Mouse (Mus musculus) heart, adult 2 months (tissue): ENCODE results near the gene 2410137M14Rik.

Experiments used
- CTCF ChIP-seq: fragments of 200-600 bp; IDR thresholded peaks from 2 replicates; pipeline ENCODE4 v1.8.1; 2022; ENCODE audit warnings: antibody characterized with exemption, mild to moderate bottlenecking, moderate library complexity
- POLR2A ChIP-seq: fragments of 200-500 bp; IDR thresholded peaks from 2 replicates; pipeline ENCODE4 v1.6.1; 2011; ENCODE audit warnings: mild to moderate bottlenecking, low read depth, low read length, control low read depth; ENCODE audit not compliant: insufficient read depth

- TF ChIP-seq CTCF (no peak), POLR2A (no peak)
Observed at GRCm38 (mm10) chr17:37029162-37029561, 48.1 kb upstream of the 2410137M14Rik start.
